Mouse (Mus musculus): ENCODE data around the gene Zcwpw1. TPM values are rescaled to one million over a fixed set of nuclear protein-coding genes. Genes with fewer than 3 reads are reported as not detected.

Gene Zcwpw1
- polyA plus RNA-seq, 1 experiment from 2014 or later = 17.7 TPM

DNA sequence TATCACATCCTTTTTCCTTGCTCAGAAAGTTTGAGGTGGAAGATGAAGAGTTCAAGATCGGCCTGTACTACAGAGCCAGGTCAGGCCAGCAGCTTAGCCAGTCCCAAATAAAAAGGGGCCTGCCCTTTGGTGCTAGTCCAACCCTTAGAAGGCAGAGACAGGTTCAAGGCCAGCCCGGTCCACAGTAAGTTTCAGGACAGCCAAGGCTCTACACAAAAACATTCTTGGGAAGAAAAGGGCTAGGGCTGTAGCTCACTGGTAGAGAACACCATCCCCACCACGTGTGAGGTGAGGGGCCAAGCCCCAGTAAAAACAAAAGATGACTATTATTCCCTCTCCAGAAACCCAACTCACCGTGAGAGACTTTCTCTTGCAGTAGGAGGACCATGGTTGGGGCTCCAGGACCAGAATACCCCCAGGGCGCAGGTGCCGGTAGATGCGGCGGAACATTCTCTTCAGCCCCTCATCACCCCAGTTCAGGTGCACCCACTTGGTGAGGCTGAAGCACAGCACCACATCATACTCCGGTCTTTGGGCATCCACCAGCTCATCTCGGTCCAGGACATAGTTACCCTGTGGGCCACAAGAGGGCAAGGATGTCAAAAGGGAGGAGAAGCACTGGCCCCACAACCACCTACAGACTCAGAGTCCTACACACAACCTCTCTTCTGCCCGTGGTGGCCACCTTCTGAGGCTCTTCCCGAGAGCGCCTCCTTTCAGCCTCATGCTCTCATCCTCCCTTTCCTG lies 4.6 kb upstream of the Zcwpw1 start:
- DNase-seq (ENCODE audit: low spot score) = no peak

GRCm38 (mm10) chr5:137783901-137784540 lies 3.6 kb upstream of the Zcwpw1 start:
- DNase-seq (ENCODE audit: low spot score) = no peak

- no peak for DNase-seq (ENCODE audit: low spot score)
Measured at GRCm38 (mm10) chr5:137784546-137784945, 3.1 kb upstream of the Zcwpw1 start.

GRCm38 (mm10) chr5:137785164-137786031 lies 2.2 kb upstream of the Zcwpw1 start:
- DNase-seq (ENCODE audit: low spot score) = peak; percentile 68

DNA sequence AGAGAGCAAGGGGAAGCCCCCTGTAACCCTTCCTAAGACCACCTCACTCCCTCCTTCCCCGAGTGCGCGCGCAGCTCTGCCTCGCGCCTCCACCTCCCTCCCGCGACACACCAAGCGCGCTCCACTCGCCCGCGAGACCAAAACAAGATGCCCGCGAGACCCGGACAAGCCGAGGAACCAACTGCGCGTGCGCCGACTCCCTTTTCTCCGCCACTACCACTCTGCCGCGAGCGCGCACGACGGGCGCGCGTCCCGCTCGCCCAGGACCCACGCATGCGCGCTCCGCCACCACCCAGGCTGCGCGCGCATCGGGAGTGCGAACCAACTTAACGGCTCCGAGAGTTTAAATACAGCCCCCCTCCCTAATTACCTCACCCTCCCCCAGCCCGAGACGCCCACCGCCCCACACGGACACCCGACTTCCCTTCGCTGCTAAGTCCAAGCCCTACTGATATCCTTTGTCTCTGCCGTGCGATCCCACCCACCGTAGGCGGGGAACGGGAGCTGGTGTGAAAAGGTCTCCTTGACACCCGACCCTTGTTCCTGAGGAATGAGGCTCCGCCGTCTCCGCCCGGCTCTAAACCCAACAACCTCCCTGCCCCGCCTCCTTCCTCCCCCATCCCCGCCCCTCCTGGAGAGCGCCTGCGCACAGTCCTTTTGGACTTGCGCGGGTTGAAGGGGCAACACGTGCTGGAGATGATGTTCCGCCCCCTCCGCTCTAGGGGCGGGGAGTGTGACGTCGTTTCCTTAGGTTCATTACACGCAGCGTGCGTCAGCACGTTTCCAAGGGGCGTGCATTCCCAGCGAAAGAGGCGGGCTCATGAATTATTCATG lies 1.3 kb upstream of the Zcwpw1 start:
- DNase-seq (ENCODE audit: low spot score) = peak; percentile 100

- DNase-seq (ENCODE audit: low spot score) = no peak
Measured at GRCm38 (mm10) chr5:137788171-137788570, 573 bp downstream of the Zcwpw1 start.

- no peak for DNase-seq (ENCODE audit: low spot score)
Measured at GRCm38 (mm10) chr5:137788946-137789531, 1.4 kb downstream of the Zcwpw1 start.

DNA sequence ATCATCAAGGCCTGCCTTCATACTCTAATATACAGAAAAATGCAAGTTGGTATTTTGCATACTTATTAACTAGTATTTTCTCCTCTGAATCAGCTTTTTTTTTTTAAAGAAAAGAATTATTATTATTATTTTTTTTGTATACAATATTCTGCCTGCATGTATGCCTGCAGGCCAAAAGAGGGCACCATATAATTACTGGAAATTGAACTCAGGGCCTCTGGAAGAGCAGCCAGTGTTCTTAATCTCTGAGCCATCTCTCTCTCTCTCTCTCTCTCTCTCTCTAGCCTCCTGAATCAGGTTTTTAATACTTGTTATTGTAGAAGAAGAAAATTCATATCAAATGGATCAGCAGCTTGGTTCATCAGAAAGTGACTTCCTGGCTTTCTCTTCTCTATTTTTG lies 4.0 kb downstream of the Zcwpw1 start:
- no peak for DNase-seq (ENCODE audit: low spot score)

DNA sequence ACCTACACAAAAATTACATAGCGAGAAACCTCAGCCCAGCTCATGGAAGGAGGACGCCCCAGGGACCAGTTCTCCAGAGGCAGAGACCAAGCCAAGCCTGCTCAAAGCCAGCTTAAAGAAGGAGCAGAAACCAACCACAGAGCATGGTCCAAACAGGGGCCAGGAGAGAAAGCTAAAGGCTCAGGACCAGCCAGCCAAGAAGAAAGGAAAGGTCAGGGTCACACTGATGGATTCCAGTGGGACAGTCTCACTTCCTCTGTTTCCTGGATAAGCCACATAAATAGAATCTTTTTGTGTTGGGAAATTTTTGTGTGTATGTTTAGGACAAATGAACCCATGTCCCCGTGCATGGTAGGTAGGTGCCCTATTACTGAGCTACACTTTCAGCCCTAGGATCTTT lies 9.0 kb downstream of the Zcwpw1 start:
- no peak for DNase-seq (ENCODE audit: low spot score)

- DNase-seq (ENCODE audit: low spot score) = no peak
Measured at GRCm38 (mm10) chr5:137800917-137801316, 13.3 kb downstream of the Zcwpw1 start.

- DNase-seq (ENCODE audit: low spot score) = no peak
Measured at GRCm38 (mm10) chr5:137806158-137806557, 18.6 kb downstream of the Zcwpw1 start.

GRCm38 (mm10) chr5:137808316-137808715 lies 20.7 kb downstream of the Zcwpw1 start:
- DNase-seq (ENCODE audit: low spot score) = no peak

DNA sequence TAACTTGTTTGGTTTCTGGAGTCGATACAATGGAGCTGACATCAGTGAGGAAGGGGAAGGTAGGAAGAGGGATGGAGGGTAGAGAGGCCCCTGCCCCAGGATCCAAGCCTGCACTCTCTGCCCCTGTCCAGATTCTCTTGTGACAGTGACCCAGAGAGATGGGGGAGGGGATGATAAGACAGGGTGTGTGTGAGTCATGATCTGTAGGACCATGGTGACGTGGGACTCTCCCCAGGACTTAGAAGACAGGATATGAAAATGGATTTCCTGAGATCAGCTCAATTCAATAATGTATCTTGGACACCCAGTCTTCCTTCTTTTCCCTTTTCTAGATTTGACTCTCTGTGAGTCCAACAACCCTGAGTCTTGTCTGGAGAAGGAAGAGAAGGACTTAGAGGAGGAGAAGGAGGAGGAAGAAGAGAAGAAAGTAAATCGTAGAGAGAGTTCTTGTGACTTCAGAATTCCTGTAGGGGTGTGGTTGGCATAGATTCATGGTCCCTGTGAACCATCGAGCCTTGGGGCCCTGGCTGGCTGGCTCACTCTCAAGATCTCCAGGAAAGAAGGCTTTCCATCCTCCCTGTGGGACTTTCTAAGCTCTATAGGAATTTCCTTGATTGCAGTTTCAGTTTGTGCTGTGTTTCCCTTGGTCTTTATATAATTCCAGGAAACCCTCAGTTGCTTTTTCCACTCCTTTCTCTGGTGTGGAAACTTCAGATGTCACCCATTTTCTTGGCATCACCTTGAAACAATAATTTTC lies 30.0 kb downstream of the Zcwpw1 start:
- no peak for DNase-seq (ENCODE audit: low spot score)

GRCm38 (mm10) chr5:137822126-137822525 lies 34.5 kb downstream of the Zcwpw1 start:
- DNase-seq (ENCODE audit: low spot score) = no peak

DNA sequence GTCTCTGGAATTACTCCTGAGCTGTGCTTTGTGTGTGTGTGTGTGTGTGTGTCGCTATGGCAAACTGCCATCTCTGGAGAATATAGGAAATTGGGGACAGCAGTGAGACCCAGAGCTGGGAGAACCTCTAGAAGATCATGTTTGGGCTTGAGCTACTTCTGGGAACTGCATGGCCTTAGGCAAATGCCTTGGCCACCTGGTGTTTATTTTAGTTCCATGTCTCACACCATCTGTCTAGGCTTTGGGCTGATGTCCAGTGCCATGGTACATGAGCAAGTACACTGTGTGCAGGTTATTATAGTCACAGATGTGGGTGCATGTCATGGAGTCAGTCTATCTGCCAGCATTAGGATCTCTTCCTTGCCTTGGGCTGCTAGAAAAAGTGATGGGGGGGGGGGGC lies 35.0 kb downstream of the Zcwpw1 start:
- no peak for DNase-seq (ENCODE audit: low spot score)

DNA sequence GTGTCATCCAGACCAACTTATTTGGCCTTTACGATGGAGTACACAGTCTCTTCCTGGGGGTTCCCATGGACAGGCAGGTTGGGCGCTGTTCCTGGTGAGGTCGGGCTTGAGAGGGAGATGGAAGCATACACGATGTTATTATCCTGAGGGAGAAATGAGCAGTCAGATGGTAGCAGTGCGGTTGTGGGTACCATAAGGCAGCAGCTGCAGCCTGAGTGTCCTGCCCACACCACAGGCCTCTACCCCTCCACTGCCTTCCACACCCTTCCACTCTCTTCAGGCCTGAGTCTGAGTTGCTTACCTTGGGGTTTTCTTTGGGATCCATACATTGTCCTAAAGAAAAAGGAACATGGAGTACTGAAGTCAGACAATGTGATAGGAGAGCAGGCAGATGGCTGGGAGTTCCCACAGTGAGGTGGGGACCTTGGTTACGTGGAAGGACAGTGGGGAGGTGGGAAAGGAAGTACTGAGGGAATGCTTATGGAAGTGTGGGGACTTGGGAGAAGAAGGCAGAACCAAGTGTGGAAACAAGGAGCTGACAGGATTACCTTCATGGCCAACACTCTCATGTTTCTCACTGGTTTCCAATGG lies 36.0 kb downstream of the Zcwpw1 start:
- DNase-seq (ENCODE audit: low spot score) = no peak

GRCm38 (mm10) chr5:137825030-137825429 lies 37.4 kb downstream of the Zcwpw1 start:
- no peak for DNase-seq (ENCODE audit: low spot score)

GRCm38 (mm10) chr5:137825971-137826370 lies 38.4 kb downstream of the Zcwpw1 start:
- DNase-seq (ENCODE audit: low spot score) = no peak

GRCm38 (mm10) chr5:137826421-137826820 lies 38.8 kb downstream of the Zcwpw1 start:
- DNase-seq (ENCODE audit: low spot score) = no peak

DNA sequence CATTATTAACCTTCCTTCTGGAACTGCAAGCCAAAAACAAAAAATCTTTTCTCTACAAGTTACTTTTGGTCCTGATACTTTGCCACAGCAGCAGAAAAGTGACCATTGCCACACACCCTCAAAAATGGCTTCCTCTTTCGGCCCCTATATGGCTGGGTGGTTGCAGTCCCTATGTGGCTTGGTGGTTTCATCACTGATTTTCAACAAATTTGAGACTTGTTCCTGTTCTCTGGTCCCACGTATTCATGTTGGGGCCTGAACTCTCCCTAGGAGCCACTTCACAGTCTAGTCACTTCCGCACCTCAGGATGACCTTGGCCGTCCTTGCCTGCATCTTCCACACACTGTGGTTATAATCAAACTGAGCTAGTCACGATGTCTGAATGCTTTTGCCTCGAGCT lies 41.1 kb downstream of the Zcwpw1 start:
- no peak for DNase-seq (ENCODE audit: low spot score)
